Mouse (Mus musculus) myocyte (in vitro differentiated cells): ENCODE data around the gene Fgf11. TPM values are rescaled to one million over a fixed set of nuclear protein-coding genes. Genes with fewer than 3 reads are reported as not detected.

Experiments used
- H3K27me3 ChIP-seq: one replicate; pipeline ENCODE4 v1.6.1; 2011; ENCODE audit not compliant: control insufficient read depth, insufficient read depth, insufficient read length
- H3K36me3 ChIP-seq: one replicate; pipeline ENCODE4 v1.6.1; 2011; ENCODE audit not compliant: control insufficient read depth, insufficient read depth
- H3K4me2 ChIP-seq: one replicate; pipeline ENCODE4 v1.6.1; 2011; ENCODE audit warnings: low read depth, control low read depth
- H3K4me3 ChIP-seq: one replicate; pipeline ENCODE4 v1.5.1; 2011; ENCODE audit warnings: mild to moderate bottlenecking, control low read depth, moderate library complexity
- H3K79me2 ChIP-seq: one replicate; pipeline ENCODE4 v1.6.1; 2011; ENCODE audit not compliant: control insufficient read depth, insufficient read depth
- H3ac ChIP-seq: one replicate; pipeline ENCODE4 v1.6.1; 2011; ENCODE audit not compliant: control insufficient read depth, insufficient read length
- CEBPB ChIP-seq: IDR thresholded peaks from 2 replicates; pipeline ENCODE4 v1.6.1; 2011; ENCODE audit warnings: mild to moderate bottlenecking, moderate library complexity; ENCODE audit not compliant: poor library complexity, insufficient read depth, severe bottlenecking
- E2F4 ChIP-seq: IDR thresholded peaks from one replicate; pipeline ENCODE4 v1.6.1; 2011; ENCODE audit warnings: mild to moderate bottlenecking, control low read depth, moderate library complexity; ENCODE audit not compliant: insufficient read depth
- MAX ChIP-seq: IDR thresholded peaks from one replicate; pipeline ENCODE4 v1.6.1; 2011; ENCODE audit warnings: low read depth, mild to moderate bottlenecking, control low read depth
- MYOD1 ChIP-seq, 3 experiments: IDR thresholded peaks; one replicate each; pipeline ENCODE4 v1.6.1; 2011; ENCODE audit warnings: control low read depth in 2 of 3, low read depth in 2 of 3, mild to moderate bottlenecking in 2 of 3, moderate library complexity in 1 of 3; ENCODE audit not compliant: insufficient read length in 2 of 3, control insufficient read depth in 1 of 3
- MYOG ChIP-seq, 3 experiments: IDR thresholded peaks; one replicate each; pipeline ENCODE4 v1.6.1; 2011; ENCODE audit warnings: control low read depth in 2 of 3, low read depth in 2 of 3, mild to moderate bottlenecking in 2 of 3; ENCODE audit not compliant: insufficient read length in 2 of 3, control insufficient read depth in 1 of 3, insufficient read depth in 1 of 3
- POLR2A ChIP-seq: IDR thresholded peaks from one replicate; pipeline ENCODE4 v1.6.1; 2011; ENCODE audit warnings: low read depth, mild to moderate bottlenecking, control low read depth, moderate library complexity; ENCODE audit not compliant: insufficient read length
- POLR2AphosphoS2 ChIP-seq: IDR thresholded peaks from one replicate; pipeline ENCODE4 v1.6.1; 2011; ENCODE audit warnings: low read depth, control low read depth; ENCODE audit not compliant: insufficient read length
- REST ChIP-seq: IDR thresholded peaks from one replicate; pipeline ENCODE4 v1.6.1; 2011; ENCODE audit warnings: mild to moderate bottlenecking, control low read depth, moderate library complexity; ENCODE audit not compliant: insufficient read depth, insufficient read length
- SRF ChIP-seq: IDR thresholded peaks from one replicate; pipeline ENCODE4 v1.6.1; 2011; ENCODE audit warnings: low read depth; ENCODE audit not compliant: control insufficient read depth, insufficient read length
- TCF12 ChIP-seq: IDR thresholded peaks from one replicate; pipeline ENCODE4 v1.6.1; 2011; ENCODE audit warnings: mild to moderate bottlenecking, control low read depth; ENCODE audit not compliant: poor library complexity, insufficient read depth, severe bottlenecking
- TCF3 ChIP-seq: IDR thresholded peaks from one replicate; pipeline ENCODE4 v1.6.1; 2011; ENCODE audit warnings: low read depth, control low read depth; ENCODE audit not compliant: insufficient read length
- USF1 ChIP-seq: IDR thresholded peaks from one replicate; pipeline ENCODE4 v1.6.1; 2011; ENCODE audit warnings: low read depth, mild to moderate bottlenecking, control low read depth, moderate library complexity
- polyA plus RNA-seq: library from polyadenylated mRNA; unstranded; fragments of >200 nt; fragmentation: generic; extraction: Trizol; gene quantifications from one replicate; pipeline ENCODE4 v1.2.1, GENCODE M21; 2012; ENCODE audit warnings: missing spikeins

Fgf11 gene
- polyA plus RNA-seq, 1 experiment = 17.5 TPM

- Histone ChIP-seq H3K4me3 (no peak within 1 kb of the TSS), H3K27me3 (no peaks in the 10 kb centered on the region)
These were observed 3.6 kb upstream of the Fgf11 start, which contains the start of gene Tmem102 for GRCm38 (mm10) chr11:69804972-69805909. Tmem102 (minus strand) TSS chr11:69805624.

GRCm38 (mm10) chr11:69804652-69804940, 2.9 kb upstream of the Fgf11 start:
- Histone ChIP-seq H3ac (no peak overlapping the region), H3K36me3 (no peaks in the 10 kb centered on the region), H3K4me3 (no peak overlapping the region), H3K4me2 (no peak overlapping the region), H3K27me3 (no peaks in the 10 kb centered on the region), H3K79me2 (no peaks in the 10 kb centered on the region)
- TF ChIP-seq MAX (no peak), CEBPB (no peak), MYOG (IDR thresholded peaks at IDR 0.05; ENCODE audit: control insufficient read depth in 1 of 3, insufficient read depth in 1 of 3, insufficient read length in 2 of 3, low read depth in 2 of 3) (no peak), TCF3 (no peak), E2F4 (no peak), POLR2A (no peak), USF1 (no peak), SRF (no peak), POLR2AphosphoS2 (no peak), MYOD1 (IDR thresholded peaks at IDR 0.05; ENCODE audit: control insufficient read depth in 1 of 3, insufficient read length in 2 of 3, low read depth in 2 of 3) (no peak), TCF12 (no peak), REST (no peak)

More at GRCm38 (mm10) chr11:69804972-69805909, 3.6 kb upstream of the Fgf11 start, which contains the start of gene Tmem102:
- H3K36me3 ChIP-seq = no peaks in the 10 kb centered on the region
- TF ChIP-seq REST = no peak
- TF ChIP-seq SRF = no peak
- no peak for TF ChIP-seq E2F4
- no peak for TF ChIP-seq TCF3
- no peak for TF ChIP-seq MYOD1 (IDR thresholded peaks at IDR 0.05; ENCODE audit: control insufficient read depth in 1 of 3, insufficient read length in 2 of 3, low read depth in 2 of 3)
- no peak for TF ChIP-seq USF1
- no peak for TF ChIP-seq MYOG (IDR thresholded peaks at IDR 0.05; ENCODE audit: control insufficient read depth in 1 of 3, insufficient read depth in 1 of 3, insufficient read length in 2 of 3, low read depth in 2 of 3)
- TF ChIP-seq POLR2AphosphoS2 = no peak
- TF ChIP-seq TCF12 = no peak
- no peak for TF ChIP-seq CEBPB
- TF ChIP-seq MAX = no peak
- H3K79me2 ChIP-seq = no peaks in the 10 kb centered on the region
- H3K4me2 ChIP-seq = no peak within 1 kb of the TSS
- H3ac ChIP-seq = no peak within 1 kb of the TSS

GRCm38 (mm10) chr11:69803786-69804651, 2.4 kb upstream of the Fgf11 start:
- Histone ChIP-seq H3K4me2 (peak overlapping the region; percentile 99), H3K27me3 (no peaks in the 10 kb centered on the region), H3K79me2 (no peaks in the 10 kb centered on the region), H3K36me3 (no peaks in the 10 kb centered on the region), H3ac (no peak overlapping the region), H3K4me3 (peak overlapping the region; percentile 65)
- TF ChIP-seq MYOG (IDR thresholded peaks at IDR 0.05; ENCODE audit: control insufficient read depth in 1 of 3, insufficient read depth in 1 of 3, insufficient read length in 2 of 3, low read depth in 2 of 3) (peak in 1 of 3 experiments; percentile 64), CEBPB (no peak), SRF (peak; percentile 40), MYOD1 (IDR thresholded peaks at IDR 0.05; ENCODE audit: control insufficient read depth in 1 of 3, insufficient read length in 2 of 3, low read depth in 2 of 3) (peak in 2 of 3 experiments; percentile 1 to 36), POLR2A (peak; percentile 50)

- H3K27me3 ChIP-seq = no peaks in the 10 kb centered on the region
- H3K4me3 ChIP-seq = peak overlapping the region; percentile 65
- peak overlapping the region; percentile 99 for H3K4me2 ChIP-seq
- no peak for TF ChIP-seq CEBPB
- TF ChIP-seq REST = no peak
- TF ChIP-seq POLR2AphosphoS2 = no peak
- TF ChIP-seq USF1 = no peak
- no peak for TF ChIP-seq POLR2A
- TF ChIP-seq SRF = no peak
- no peak for TF ChIP-seq MYOG (IDR thresholded peaks at IDR 0.05; ENCODE audit: control insufficient read depth in 1 of 3, insufficient read depth in 1 of 3, insufficient read length in 2 of 3, low read depth in 2 of 3)
- no peak for TF ChIP-seq MAX
- TF ChIP-seq E2F4 = no peak
- peak overlapping the region; percentile 3 for H3ac ChIP-seq
- no peaks in the 10 kb centered on the region for H3K79me2 ChIP-seq
- no peaks in the 10 kb centered on the region for H3K36me3 ChIP-seq
These were observed 1.7 kb upstream of the Fgf11 start for GRCm38 (mm10) chr11:69803328-69803727.

GRCm38 (mm10) chr11:69802648-69803105, 1.0 kb upstream of the Fgf11 start:
- Histone ChIP-seq H3ac (peak overlapping the region; percentile 3), H3K27me3 (no peaks in the 10 kb centered on the region), H3K4me3 (peak overlapping the region; percentile 65), H3K79me2 (no peaks in the 10 kb centered on the region), H3K36me3 (no peaks in the 10 kb centered on the region), H3K4me2 (peak overlapping the region; percentile 99)
- no peak for TF ChIP-seq REST
- TF ChIP-seq E2F4 = no peak
- no peak for TF ChIP-seq USF1
- TF ChIP-seq MYOD1 (IDR thresholded peaks at IDR 0.05; ENCODE audit: control insufficient read depth in 1 of 3, insufficient read length in 2 of 3, low read depth in 2 of 3) = peak in 1 of 3 experiments; percentile 19
- no peak for TF ChIP-seq SRF
- TF ChIP-seq POLR2A = peak; percentile 86
- peak in 1 of 3 experiments; percentile 31 for TF ChIP-seq MYOG (IDR thresholded peaks at IDR 0.05; ENCODE audit: control insufficient read depth in 1 of 3, insufficient read depth in 1 of 3, insufficient read length in 2 of 3, low read depth in 2 of 3)
- TF ChIP-seq POLR2AphosphoS2 = peak; percentile 89
- no peak for TF ChIP-seq TCF3
- TF ChIP-seq MAX = no peak
- no peak for TF ChIP-seq CEBPB
